Mouse (Mus musculus): ENCODE results near the gene Rarres1.

Gene Rarres1

DNA sequence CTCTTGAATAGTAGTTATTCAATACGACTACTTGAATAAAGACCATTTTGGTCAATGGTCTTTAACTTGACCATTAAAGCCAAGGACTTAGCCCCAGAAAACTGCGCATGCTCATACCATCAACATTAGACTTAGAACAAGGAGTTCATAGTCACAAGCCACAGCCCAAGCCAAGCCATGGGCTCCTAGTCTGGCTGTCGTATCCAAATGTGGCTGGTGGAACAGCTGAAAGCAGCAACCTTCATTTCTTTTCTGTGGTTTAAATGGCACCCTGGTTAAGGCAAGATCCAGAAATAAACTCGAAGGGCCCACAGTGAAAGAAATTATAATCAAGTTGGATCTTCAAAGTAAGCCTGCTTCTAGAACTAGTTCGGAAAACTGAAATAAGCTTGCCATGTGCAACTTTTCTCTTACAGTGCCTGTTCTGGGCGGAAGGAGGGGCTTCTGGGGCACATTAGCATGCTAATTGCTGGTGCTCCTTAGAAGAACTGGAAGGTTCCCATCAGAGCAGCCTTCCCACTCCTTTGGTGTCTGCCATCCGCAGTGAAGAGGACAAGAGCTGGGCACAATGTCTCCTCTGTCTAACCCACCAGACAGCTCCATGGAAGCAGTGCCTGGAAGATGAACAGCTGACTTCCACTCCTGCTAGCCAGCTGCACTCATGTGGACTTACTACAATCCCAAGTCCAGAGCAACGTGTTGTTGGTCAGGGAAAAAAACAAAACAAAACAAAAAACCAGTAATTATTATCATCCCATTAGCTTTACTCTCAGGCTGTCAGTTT, 23.0 kb downstream of the Rarres1 start:
- DNase-seq (ENCODE audit: low spot score): peak; percentile 9

GRCm38 (mm10) chr3:67490156-67490555, 25.2 kb downstream of the Rarres1 start:
- no peak for DNase-seq (ENCODE audit: low spot score)

DNA sequence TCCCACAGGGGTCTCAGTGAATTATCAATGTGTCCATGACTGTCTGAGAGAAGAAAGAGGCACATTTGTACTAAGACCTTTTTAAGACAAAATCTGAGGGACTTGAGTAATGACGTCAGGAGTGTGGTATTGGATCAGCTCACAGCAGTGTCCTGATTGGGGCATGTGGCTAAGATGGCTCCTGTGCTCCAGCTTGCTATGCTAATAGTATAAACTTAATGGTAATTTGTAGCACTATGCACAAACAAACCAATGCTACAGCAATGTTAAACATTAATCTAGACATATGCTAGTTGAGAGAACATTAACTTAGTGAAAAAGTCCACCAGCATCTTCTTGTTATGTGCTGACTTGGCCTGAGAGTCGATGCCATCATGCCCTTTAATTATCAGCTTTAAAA, 30.1 kb downstream of the Rarres1 start:
- no peak for DNase-seq (ENCODE audit: low spot score)

DNA sequence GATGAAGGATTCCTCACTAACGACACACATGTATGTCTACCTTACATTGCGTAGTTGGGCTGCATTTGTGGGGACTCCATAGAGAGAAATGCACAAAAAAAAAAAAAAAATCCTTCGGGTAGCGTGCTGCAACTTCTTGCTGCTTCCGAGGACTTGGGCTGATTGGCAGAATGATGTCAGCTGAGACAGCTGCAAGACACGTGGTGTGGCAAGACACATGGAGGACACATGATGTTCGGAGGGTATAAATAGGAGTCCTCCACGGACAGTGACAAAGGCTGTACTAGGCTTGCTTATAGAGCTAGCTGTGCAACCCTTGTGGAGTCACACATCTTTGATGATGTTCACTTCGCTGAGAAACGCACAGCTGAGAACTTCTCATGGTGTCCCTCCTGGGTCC, 32.9 kb downstream of the Rarres1 start:
- DNase-seq (ENCODE audit: low spot score): no peak

DNA sequence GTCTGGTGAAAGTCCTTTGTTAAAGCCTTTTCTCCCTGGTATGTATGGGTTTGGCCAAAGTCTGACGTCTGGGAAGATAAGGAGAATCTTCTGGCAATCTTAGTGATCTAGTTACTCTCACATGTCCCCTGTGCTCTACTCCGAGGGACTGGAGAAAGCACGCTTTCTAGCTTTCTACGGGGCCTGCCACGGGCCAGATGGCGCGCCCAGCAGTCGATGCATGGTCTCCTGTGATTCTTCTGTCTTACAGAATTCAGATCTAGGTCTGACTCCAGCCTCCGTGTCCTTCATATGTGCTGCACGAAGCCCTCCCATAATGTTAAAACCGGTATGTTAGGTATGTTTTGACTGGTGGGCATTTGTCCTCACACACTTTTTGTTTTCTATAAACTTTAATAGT, 35.5 kb downstream of the Rarres1 start:
- no peak for DNase-seq (ENCODE audit: low spot score)

GRCm38 (mm10) chr3:67473438-67473837, 41.9 kb downstream of the Rarres1 start:
- no peak for DNase-seq (ENCODE audit: low spot score)

- DNase-seq (ENCODE audit: low spot score): no peak
Measured at GRCm38 (mm10) chr3:67471408-67472127, 43.8 kb downstream of the Rarres1 start.

GRCm38 (mm10) chr3:67467281-67467680, 48.0 kb downstream of the Rarres1 start:
- DNase-seq (ENCODE audit: low spot score): no peak

GRCm38 (mm10) chr3:67466576-67466975, 48.7 kb downstream of the Rarres1 start:
- DNase-seq (ENCODE audit: low spot score): no peak

DNA sequence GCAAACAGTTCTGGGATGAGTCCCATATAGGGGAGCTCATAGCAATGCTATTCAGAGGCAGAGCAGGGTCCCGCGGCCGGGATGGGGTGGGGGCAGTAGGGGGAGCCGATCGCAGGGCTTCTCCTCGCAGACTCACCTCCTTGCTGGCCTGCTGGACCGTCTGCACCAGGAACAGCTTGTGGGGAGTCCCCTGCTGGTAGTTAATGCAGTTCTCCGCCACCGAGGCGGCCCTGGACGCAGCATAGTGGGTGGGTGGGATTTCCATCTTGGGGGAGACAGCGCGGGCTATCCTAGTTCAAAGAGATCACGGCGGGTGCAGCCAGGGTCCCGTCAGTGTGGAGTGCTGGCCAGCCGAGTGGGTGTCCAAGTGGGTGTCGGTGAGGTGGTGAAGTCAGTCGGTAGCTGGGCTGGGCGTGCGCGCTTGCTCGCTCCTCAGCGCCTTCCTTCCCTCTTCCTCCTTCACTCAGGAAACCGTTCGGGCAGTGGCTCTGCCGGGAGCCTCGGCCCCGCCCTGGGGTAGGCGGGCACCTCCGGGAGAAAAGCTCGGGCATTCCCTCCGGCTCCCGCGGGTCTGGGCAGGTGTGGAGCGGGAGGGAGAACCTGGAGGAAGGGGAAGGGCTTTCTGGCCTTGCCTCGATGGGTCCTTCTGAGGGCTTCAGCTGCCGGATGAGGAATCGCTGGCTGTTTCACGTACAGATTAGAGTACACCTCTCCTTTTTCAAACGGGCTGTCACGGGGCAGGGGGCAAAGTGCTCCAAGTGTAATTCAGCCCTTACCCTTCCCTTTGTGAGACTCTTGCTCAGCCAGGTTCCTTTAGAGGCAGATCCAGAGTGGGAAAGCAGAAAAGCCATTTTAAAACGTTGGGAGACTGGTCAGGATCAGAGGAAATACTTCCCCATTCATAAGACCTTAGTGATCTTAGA, 51.6 kb downstream of the Rarres1 start, which contains the start of gene Lxn:
Lxn (minus strand) TSS at position 477 of the 923 bp plus-strand sequence.
- DNase-seq (ENCODE audit: low spot score): peak; percentile 47

- DNase-seq (ENCODE audit: low spot score): no peak
Measured at GRCm38 (mm10) chr3:67463001-67463400, 52.3 kb downstream of the Rarres1 start.

DNA sequence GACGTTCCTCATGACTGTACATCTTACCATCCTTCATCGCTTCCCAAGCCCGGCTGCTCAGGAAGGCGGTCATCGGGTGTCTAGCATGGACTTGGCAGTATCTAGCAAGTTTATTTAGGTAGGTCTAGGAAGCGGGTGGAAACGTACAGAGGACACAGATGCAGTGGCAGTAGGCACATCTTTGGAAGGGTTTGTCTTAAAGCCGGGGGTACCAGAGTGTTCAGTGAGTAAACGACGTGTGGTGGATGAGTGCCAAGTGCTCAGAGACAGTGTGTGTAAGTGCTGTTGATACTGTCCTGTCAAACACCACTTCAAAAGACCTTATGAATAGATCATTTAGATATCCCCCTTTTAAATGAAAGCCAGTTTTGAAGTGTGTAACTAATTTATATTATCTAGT, 52.7 kb downstream of the Rarres1 start:
- no peak for DNase-seq (ENCODE audit: low spot score)

DNA sequence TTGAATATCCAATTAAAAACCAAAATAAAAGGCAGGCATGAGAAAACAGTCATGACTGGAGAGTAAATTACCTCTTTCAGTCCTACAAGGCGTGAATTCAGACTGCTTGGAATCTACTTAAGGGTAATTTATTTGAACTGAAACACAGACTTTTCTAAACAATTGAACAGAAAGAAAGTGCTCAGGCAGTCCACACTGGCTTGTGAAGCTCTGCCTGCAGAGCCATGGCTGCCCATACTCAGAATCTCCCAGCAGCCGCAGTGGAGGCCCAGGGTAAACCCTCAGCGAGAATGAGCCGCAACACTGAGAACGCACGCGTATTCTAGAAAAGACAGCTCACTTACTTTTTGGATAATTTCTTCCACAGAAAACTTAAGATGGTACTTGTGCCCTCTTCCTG, 53.3 kb downstream of the Rarres1 start:
- no peak for DNase-seq (ENCODE audit: low spot score)

DNA sequence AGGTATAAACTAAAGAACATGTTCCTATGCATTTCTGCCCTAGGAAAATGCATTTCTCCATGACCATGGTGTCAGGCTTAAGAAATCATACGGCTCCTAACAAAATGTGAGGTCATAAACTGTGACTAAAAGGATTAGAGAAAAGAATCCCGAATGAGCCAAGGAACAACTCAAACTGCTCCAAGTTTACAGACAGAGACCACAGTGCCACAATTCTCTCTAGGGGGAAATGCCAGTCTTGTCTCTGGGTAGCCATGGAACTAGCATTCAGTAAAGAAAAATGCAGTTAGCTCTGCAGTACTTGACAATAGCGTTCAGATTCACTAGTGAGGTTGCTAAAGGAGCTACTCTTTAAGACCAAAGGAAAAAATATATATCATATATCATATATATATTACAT, 55.4 kb downstream of the Rarres1 start:
- DNase-seq (ENCODE audit: low spot score): no peak

GRCm38 (mm10) chr3:67450601-67451210, 64.6 kb downstream of the Rarres1 start:
- peak; percentile 28 for DNase-seq (ENCODE audit: low spot score)

DNA sequence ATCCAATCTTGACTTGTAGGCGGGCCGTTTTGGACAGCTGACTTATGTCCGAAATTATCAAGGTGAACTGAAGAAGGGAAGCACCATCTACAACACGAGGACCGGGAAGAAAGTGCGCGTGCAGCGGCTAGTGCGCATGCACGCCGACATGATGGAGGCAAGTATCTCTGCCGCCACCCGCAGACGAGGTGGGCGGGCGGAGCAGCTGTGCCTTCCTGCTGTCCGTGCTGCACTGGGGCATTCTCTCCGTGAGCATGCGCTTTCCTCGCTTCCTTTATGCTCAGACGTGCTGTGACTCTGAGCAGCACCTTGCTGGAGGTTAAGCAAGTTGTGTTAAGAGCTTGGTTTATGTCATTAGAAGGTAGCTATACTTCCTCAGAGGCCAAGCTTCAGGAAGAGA, 65.7 kb downstream of the Rarres1 start:
- DNase-seq (ENCODE audit: low spot score): peak; percentile 59

- no peak for DNase-seq (ENCODE audit: low spot score)
Measured at GRCm38 (mm10) chr3:67447143-67447542, 68.2 kb downstream of the Rarres1 start.

GRCm38 (mm10) chr3:67434011-67434410, 81.3 kb downstream of the Rarres1 start:
- no peak for DNase-seq (ENCODE audit: low spot score)

- peak; percentile 82 for DNase-seq (ENCODE audit: low spot score)
Measured at GRCm38 (mm10) chr3:67429999-67430380, 85.3 kb downstream of the Rarres1 start, which contains the start of gene Gfm1. Gene Gfm1, plus strand, starts transcription at chr3:67430096.

GRCm38 (mm10) chr3:67429338-67429998, 85.9 kb downstream of the Rarres1 start:
- DNase-seq (ENCODE audit: low spot score): no peak

Data from layer of hippocampus, adult 11-12 months (tissue).